Mouse (Mus musculus) olfactory bulb, adult 2 months (tissue): Measurements from ENCODE around the gene Denr.

Experiments used
- CTCF ChIP-seq: fragments of 200-500 bp; IDR thresholded peaks from 2 replicates; pipeline ENCODE4 v1.5.1; 2012; ENCODE audit warnings: low read depth, mild to moderate bottlenecking, low read length, moderate library complexity; ENCODE audit not compliant: insufficient read depth
- POLR2A ChIP-seq: fragments of 200-500 bp; IDR thresholded peaks from 2 replicates; pipeline ENCODE4 v1.6.1; 2012; ENCODE audit warnings: mild to moderate bottlenecking, low read depth, low read length, moderate library complexity; ENCODE audit not compliant: insufficient read depth

- TF ChIP-seq CTCF (no peak), POLR2A (no peak)
These were observed 20.6 kb upstream of the Denr start for GRCm38 (mm10) chr5:123886365-123886764.
